Mouse (Mus musculus): Measurements from ENCODE around the gene Skil. TPM values are rescaled to one million over a fixed set of nuclear protein-coding genes. Genes with fewer than 3 reads are reported as not detected.

Skil gene
- polyA plus RNA-seq, 1 experiment from 2014 or later: 21.3 TPM

DNA sequence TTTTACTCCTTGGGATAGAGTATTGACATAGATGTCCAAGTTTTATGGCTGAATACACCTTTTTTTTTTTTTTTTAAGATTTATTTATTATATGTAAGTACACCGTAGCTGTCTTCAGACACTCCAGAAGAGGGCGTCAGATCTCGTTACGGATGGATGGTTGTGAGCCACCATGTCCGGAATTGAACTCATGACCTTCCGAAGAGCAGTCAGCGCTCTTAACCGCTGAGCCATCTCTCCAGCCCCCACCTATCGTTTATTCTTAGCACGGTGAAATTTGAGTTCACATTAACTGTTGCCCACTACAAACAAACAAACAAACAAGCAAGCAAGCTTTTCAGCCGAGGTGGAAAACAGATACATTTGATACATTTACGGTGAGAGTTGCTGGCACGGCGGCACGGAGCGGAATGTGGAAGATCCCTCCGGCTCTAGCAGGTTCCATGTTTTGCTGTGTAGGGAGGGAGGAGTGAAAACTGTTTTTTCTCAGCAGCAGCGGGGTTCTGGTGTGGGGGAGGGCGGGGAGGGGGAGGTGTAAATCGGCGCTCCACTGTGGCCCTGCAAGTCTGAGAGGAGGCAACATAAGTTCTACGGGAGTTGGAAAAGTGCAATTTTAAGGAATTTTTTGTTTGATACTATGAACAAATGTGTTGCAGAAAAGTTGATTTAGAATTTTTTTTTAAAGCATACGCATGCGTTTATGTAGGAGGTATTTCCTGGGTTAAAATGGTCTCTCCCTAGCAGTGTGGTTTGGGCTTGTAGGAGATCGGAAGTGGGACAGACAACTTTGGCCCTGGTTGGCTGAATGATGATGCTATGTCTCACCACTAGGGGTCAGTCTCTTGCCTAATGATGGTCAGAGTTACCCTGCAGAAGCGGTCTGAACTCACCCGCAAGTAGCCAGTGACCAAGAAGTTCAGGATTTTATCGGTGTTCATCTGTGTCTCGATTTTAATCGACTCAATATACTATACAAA, 37.9 kb upstream of the Skil start:
- ATAC-seq (ENCODE audit: insufficient read depth, low FRiP score): peak; percentile 86
- peak overlapping the region; percentile 75 for H3K4me2 ChIP-seq (ENCODE audit: low read depth, low read length)
- 1% methylated on average over 30 of the region's 30 CpGs for WGBS
- peak overlapping the region; percentile 62 for H3K9ac ChIP-seq (ENCODE audit: low read length)
- H3K27me3 ChIP-seq (ENCODE audit: control insufficient read depth, insufficient read depth, low read length): no peaks in the 10 kb centered on the region
- H3K9me3 ChIP-seq (replicated peaks; ENCODE audit: control insufficient read depth, low read length): no peaks in the 10 kb centered on the region
- H3K27ac ChIP-seq (ENCODE audit: low read length): peak overlapping the region; percentile 86
- H3K4me3 ChIP-seq (replicated peaks; ENCODE audit: low read length): peak overlapping the region; percentile 56
- H3K36me3 ChIP-seq (ENCODE audit: control insufficient read depth, insufficient read depth, low read length): no peaks in the 10 kb centered on the region
- H3K4me1 ChIP-seq (ENCODE audit: control insufficient read depth, insufficient read depth, low read length): no peaks in the 10 kb centered on the region

DNA sequence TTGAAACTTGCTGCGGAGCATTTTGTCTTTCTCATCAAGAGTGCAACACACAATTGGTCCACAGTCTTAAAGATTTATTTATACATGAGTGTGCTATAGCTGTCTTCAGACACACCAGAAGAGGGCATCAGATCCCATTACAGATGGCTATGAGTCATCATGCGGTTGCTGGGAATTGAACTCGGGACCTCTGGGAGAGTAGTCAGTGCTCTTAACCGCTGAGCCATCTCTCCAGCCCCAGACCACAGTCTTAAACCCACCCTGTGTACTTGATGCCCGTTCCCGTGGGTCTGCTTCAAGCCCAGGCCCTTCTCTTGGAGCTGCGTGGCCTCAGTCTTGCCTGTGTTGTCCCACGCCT, 34.1 kb upstream of the Skil start:
- Histone ChIP-seq H3K4me3 (replicated peaks; ENCODE audit: low read length) (no peak overlapping the region), H3K27ac (ENCODE audit: low read length) (no peak overlapping the region)

DNA sequence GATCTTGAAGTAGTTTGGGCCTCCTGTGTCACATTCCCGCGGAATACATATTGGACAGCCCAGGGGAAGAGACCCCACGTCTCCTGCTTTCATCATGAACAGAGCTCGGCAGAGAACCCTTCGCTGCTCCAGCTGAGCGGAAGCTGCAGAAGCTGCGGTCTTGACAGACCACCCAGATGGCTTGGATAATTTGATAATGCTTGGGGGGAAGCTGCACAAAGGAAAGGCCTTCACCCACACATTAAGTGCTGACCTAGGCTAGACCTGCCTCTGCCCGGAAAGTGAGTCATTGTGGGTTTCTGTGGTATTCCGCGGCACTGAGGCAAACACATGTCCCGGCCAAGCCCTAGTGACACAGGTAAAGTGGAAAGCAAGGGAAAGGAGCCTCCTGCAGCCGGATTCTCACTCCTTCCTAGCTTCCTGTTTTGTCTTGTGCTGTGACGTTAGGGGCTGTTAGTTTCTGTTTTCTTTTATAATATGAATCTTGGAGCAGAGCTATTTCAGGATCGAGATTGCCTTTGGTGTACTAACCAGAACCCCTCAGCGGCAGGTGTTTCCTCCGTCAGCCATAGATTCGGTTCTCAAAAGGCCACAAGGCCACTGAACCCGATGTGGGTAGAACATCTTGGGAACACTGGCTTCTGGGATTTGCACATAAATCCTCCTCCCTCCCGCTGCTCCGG, 33.6 kb upstream of the Skil start:
- H3K27ac ChIP-seq (ENCODE audit: low read length): peak overlapping the region; percentile 2; the same call in 1 of the 2 replicates
- 55% methylated on average over 20 of the region's 20 CpGs for WGBS

More for the DNA sequence above, 34.1 kb upstream of the Skil start:
- no peaks in the 10 kb centered on the region for H3K36me3 ChIP-seq (ENCODE audit: control insufficient read depth, insufficient read depth, low read length)
- H3K9ac ChIP-seq (ENCODE audit: low read length): no peak overlapping the region
- no peaks in the 10 kb centered on the region for H3K27me3 ChIP-seq (ENCODE audit: control insufficient read depth, insufficient read depth, low read length)
- H3K4me1 ChIP-seq (ENCODE audit: control insufficient read depth, insufficient read depth, low read length): no peaks in the 10 kb centered on the region
- no peak for ATAC-seq (ENCODE audit: insufficient read depth, low FRiP score)
- peak overlapping the region; percentile 1; the same call in 1 of the 2 replicates for H3K4me2 ChIP-seq (ENCODE audit: low read depth, low read length)
- 79% methylated on average over 8 of the region's 8 CpGs for WGBS
- H3K9me3 ChIP-seq (replicated peaks; ENCODE audit: control insufficient read depth, low read length): no peaks in the 10 kb centered on the region

DNA sequence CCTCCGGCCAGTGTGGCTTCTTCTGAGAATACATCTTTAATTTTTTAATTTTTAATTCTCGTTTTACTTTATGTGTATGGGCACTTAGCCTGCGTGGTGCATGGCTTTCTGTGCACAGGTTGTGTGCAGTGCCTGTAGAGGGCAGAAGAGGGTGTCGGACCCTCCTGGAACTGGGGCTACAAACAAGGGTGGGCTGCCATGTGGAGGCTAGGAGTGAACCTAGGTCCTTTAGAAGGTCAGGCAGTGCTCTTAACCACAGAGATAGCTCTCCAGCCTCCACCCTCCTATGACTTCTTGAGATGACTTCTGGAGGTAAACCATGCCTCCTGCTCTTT, 33.1 kb upstream of the Skil start:
- 72% methylated on average over 4 of the region's 4 CpGs for WGBS
- H3K27ac ChIP-seq (ENCODE audit: low read length): peak overlapping the region; percentile 2; the same call in 1 of the 2 replicates
- H3K9ac ChIP-seq (ENCODE audit: low read length): no peak overlapping the region
- no peaks in the 10 kb centered on the region for H3K4me1 ChIP-seq (ENCODE audit: control insufficient read depth, insufficient read depth, low read length)
- no peaks in the 10 kb centered on the region for H3K9me3 ChIP-seq (replicated peaks; ENCODE audit: control insufficient read depth, low read length)
- no peak overlapping the region for H3K4me3 ChIP-seq (replicated peaks; ENCODE audit: low read length)
- 0 out of 2 replicates have a peak overlapping the region, but pooled peaks have one; percentile 1 for H3K4me2 ChIP-seq (ENCODE audit: low read depth, low read length)
- no peaks in the 10 kb centered on the region for H3K36me3 ChIP-seq (ENCODE audit: control insufficient read depth, insufficient read depth, low read length)
- no peak for ATAC-seq (ENCODE audit: insufficient read depth, low FRiP score)
- no peaks in the 10 kb centered on the region for H3K27me3 ChIP-seq (ENCODE audit: control insufficient read depth, insufficient read depth, low read length)

More for the DNA sequence above, 33.6 kb upstream of the Skil start:
- no peaks in the 10 kb centered on the region for H3K36me3 ChIP-seq (ENCODE audit: control insufficient read depth, insufficient read depth, low read length)
- no peak overlapping the region for H3K4me3 ChIP-seq (replicated peaks; ENCODE audit: low read length)
- no peaks in the 10 kb centered on the region for H3K4me1 ChIP-seq (ENCODE audit: control insufficient read depth, insufficient read depth, low read length)
- H3K9ac ChIP-seq (ENCODE audit: low read length): no peak overlapping the region
- ATAC-seq (ENCODE audit: insufficient read depth, low FRiP score): no peak
- H3K9me3 ChIP-seq (replicated peaks; ENCODE audit: control insufficient read depth, low read length): no peaks in the 10 kb centered on the region
- no peaks in the 10 kb centered on the region for H3K27me3 ChIP-seq (ENCODE audit: control insufficient read depth, insufficient read depth, low read length)
- H3K4me2 ChIP-seq (ENCODE audit: low read depth, low read length): peak overlapping the region; percentile 1; the same call in 1 of the 2 replicates

DNA sequence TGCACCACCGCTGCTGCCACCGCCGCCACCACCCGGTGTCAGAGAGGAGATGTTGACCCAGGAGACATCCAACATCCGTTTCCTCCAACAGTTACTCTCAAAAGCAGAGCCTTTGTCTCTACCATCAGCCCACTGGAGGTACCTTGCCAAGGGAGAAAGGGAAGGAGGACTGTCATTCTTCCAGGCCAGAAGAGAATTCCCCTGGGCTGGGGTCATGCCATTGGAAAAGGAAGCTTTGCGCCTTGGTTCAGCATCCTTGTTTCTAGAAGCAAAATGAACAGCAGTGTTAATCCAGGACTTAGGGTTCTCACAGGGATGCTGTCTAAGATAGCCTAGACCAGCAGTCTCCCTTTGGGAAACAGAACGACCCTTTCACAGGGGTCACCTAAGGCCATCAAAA, 32.5 kb upstream of the Skil start:
- H3K4me1 ChIP-seq (ENCODE audit: control insufficient read depth, insufficient read depth, low read length): no peaks in the 10 kb centered on the region
- ATAC-seq (ENCODE audit: insufficient read depth, low FRiP score): no peak
- no peak overlapping the region for H3K4me2 ChIP-seq (ENCODE audit: low read depth, low read length)
- WGBS: 92% methylated on average over 7 of the region's 7 CpGs
- H3K36me3 ChIP-seq (ENCODE audit: control insufficient read depth, insufficient read depth, low read length): no peaks in the 10 kb centered on the region
- H3K27ac ChIP-seq (ENCODE audit: low read length): no peak overlapping the region
- no peaks in the 10 kb centered on the region for H3K9me3 ChIP-seq (replicated peaks; ENCODE audit: control insufficient read depth, low read length)
- H3K4me3 ChIP-seq (replicated peaks; ENCODE audit: low read length): no peak overlapping the region
- no peak overlapping the region for H3K9ac ChIP-seq (ENCODE audit: low read length)
- H3K27me3 ChIP-seq (ENCODE audit: control insufficient read depth, insufficient read depth, low read length): no peaks in the 10 kb centered on the region

DNA sequence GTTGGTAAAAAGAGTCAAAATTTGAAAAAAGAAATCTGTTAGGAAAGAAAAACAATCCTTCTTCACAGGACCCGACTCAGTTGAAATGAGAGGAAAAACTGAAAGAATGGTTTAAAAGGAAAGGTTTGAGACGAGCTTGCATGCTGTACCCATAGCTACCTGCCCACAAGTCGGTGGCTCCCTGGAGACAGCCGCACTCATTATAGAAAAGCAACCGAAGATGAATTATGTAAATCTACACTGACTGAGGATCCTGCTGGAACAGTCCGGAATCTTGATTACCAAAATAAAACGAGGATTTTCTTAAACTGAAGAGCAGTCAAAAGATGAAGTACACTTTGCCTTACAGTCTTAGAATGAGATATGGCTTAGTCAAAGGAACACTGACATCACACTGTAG, 26.4 kb upstream of the Skil start:
- Histone ChIP-seq H3K4me3 (replicated peaks; ENCODE audit: low read length) (no peak overlapping the region), H3K36me3 (ENCODE audit: control insufficient read depth, insufficient read depth, low read length) (no peaks in the 10 kb centered on the region), H3K27ac (ENCODE audit: low read length) (no peak overlapping the region), H3K27me3 (ENCODE audit: control insufficient read depth, insufficient read depth, low read length) (no peaks in the 10 kb centered on the region), H3K9ac (ENCODE audit: low read length) (no peak overlapping the region), H3K4me2 (ENCODE audit: low read depth, low read length) (no peak overlapping the region), H3K4me1 (ENCODE audit: control insufficient read depth, insufficient read depth, low read length) (no peaks in the 10 kb centered on the region), H3K9me3 (replicated peaks; ENCODE audit: control insufficient read depth, low read length) (no peaks in the 10 kb centered on the region)
- 83% methylated on average over 7 of the region's 7 CpGs for WGBS
- no peak for ATAC-seq (ENCODE audit: insufficient read depth, low FRiP score)

DNA sequence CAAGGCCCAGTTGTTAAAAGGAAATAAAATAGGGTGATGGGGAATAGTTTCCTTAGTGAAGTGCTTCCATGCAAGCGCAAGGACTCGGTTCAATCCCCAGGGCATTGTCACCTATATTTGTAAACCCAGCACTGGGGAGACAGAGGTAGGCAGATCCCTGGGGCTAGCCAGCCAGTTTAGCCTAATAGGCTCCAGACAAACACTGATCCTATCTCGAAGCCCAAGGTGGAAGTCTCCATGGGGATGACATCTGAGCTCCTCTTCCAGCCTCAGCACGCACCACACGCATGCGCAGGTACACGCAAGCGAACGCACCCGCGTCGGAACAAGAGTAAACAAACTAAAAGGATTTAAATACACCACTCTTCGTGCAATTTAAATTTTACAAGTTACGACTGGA, 23.1 kb upstream of the Skil start:
- Histone ChIP-seq H3K4me3 (replicated peaks; ENCODE audit: low read length) (no peak overlapping the region), H3K9ac (ENCODE audit: low read length) (no peak overlapping the region), H3K9me3 (replicated peaks; ENCODE audit: control insufficient read depth, low read length) (no peaks in the 10 kb centered on the region), H3K36me3 (ENCODE audit: control insufficient read depth, insufficient read depth, low read length) (no peaks in the 10 kb centered on the region), H3K27ac (ENCODE audit: low read length) (no peak overlapping the region), H3K27me3 (ENCODE audit: control insufficient read depth, insufficient read depth, low read length) (no peaks in the 10 kb centered on the region), H3K4me1 (ENCODE audit: control insufficient read depth, insufficient read depth, low read length) (no peaks in the 10 kb centered on the region), H3K4me2 (ENCODE audit: low read depth, low read length) (no peak overlapping the region)
- no peak for ATAC-seq (ENCODE audit: insufficient read depth, low FRiP score)
- 87% methylated on average over 14 of the region's 14 CpGs for WGBS

DNA sequence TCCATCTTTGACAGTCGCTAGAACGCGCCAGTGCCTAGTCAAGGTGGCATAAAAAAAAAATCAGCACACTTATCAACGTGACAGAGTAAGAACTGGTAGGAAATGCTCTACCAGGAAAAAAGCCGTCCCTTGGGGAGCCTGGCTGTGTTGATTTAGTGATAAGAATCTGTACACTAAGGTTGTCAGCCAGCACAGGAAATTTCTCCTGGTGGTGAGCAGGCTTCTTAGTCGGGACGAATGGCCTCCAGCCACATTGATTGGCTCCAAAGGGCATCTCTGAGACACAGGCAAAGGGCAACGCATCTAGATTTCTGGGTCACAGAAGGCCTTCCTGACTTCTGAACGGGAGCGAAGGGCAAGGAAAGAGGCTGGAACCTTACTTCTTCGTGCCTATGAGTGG, 19.1 kb upstream of the Skil start:
- Histone ChIP-seq H3K4me1 (ENCODE audit: control insufficient read depth, insufficient read depth, low read length) (no peaks in the 10 kb centered on the region; the same call in 1 of the 2 replicates), H3K27me3 (ENCODE audit: control insufficient read depth, insufficient read depth, low read length) (no peaks in the 10 kb centered on the region), H3K4me3 (replicated peaks; ENCODE audit: low read length) (no peak overlapping the region), H3K36me3 (ENCODE audit: control insufficient read depth, insufficient read depth, low read length) (no peaks in the 10 kb centered on the region), H3K9me3 (replicated peaks; ENCODE audit: control insufficient read depth, low read length) (no peaks in the 10 kb centered on the region), H3K27ac (ENCODE audit: low read length) (no peak overlapping the region), H3K4me2 (ENCODE audit: low read depth, low read length) (no peak overlapping the region), H3K9ac (ENCODE audit: low read length) (no peak overlapping the region)
- peak; percentile 74 for ATAC-seq (ENCODE audit: insufficient read depth, low FRiP score)
- WGBS: 39% methylated on average over 11 of the region's 11 CpGs

DNA sequence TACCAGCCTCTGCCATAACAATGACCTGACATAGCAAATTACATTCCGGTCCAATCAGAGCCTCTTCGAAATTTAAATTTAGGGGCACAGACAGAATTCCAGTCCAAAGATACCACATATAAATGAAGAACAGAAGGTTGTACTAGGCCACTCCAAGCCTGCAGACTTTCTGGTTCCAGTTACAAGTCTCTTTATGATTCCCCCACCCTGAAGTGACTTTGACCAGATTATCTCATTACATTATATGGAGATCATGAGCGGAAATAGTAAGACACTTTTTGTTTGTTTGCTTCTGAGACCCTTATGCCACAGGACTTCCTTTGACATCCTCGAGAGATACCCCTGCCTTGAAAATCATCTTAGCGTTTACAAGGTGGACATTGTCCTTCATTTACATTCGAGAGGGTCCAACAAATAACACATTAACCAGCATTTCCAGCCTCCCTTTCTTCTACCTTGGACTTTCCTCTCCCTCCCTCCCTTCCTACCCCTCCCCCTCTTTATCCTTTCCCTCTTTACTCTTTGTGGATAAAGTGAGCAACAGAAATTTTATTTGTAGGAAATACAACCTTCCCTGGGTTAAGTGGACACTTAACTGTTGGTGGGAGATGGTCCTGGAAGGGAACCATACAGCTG, 17.7 kb upstream of the Skil start:
- Histone ChIP-seq H3K4me3 (replicated peaks; ENCODE audit: low read length) (no peak overlapping the region), H3K36me3 (ENCODE audit: control insufficient read depth, insufficient read depth, low read length) (no peaks in the 10 kb centered on the region), H3K9me3 (replicated peaks; ENCODE audit: control insufficient read depth, low read length) (no peaks in the 10 kb centered on the region), H3K4me1 (ENCODE audit: control insufficient read depth, insufficient read depth, low read length) (no peaks in the 10 kb centered on the region; the same call in 1 of the 2 replicates), H3K4me2 (ENCODE audit: low read depth, low read length) (no peak overlapping the region), H3K27me3 (ENCODE audit: control insufficient read depth, insufficient read depth, low read length) (no peaks in the 10 kb centered on the region), H3K9ac (ENCODE audit: low read length) (no peak overlapping the region), H3K27ac (ENCODE audit: low read length) (no peak overlapping the region)
- no peak for ATAC-seq (ENCODE audit: insufficient read depth, low FRiP score)
- WGBS: 82% methylated on average over 6 of the region's 6 CpGs
